Mouse (Mus musculus) ES-E14 (cell line): ENCODE results near the gene Tmem160.

Experiments
- CHD2 ChIP-seq: IDR thresholded peaks from 2 replicates; pipeline ENCODE4 v1.6.1; 2014; ENCODE audit warnings: mild to moderate bottlenecking, low read depth, low read length, inconsistent platforms
- MAFK ChIP-seq: IDR thresholded peaks from 2 replicates; pipeline ENCODE4 v1.6.1; 2014; ENCODE audit warnings: mild to moderate bottlenecking, low read depth, low read length, inconsistent platforms; ENCODE audit not compliant: insufficient read depth
- ZC3H11A ChIP-seq: IDR thresholded peaks from 2 replicates; pipeline ENCODE4 v1.6.1; 2012; ENCODE audit warnings: low read depth, mild to moderate bottlenecking, inconsistent platforms, low read length, borderline replicate concordance

DNA sequence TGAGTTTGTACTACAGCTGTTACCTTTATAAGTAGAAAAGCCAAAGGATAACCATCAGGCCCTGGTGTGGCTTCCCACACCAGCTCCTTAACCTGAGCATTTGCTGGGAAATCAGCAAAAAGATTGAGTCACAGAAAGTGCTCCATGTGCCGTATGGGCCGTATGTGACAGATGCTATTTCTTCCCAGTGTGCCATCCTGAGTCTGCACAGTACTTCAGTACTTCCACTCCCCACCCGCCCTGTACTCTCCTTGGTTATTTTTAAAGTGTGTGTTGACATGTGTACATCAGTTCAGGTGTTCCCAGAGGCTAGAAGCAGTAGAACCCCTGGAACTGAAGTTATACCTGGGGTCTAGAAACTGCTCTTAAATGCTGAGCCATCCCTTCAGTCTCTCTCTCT lies 45.6 kb upstream of the Tmem160 start:
- TF ChIP-seq MAFK, result no peak
- no peak for TF ChIP-seq ZC3H11A
- no peak for TF ChIP-seq CHD2
